Mouse (Mus musculus): ENCODE measurements around the gene Gm17324. TPM values are rescaled to one million over a fixed set of nuclear protein-coding genes. Genes with fewer than 3 reads are reported as not detected.
A peak's percentile ranks its signal among the peaks of the same experiment; 100 is the strongest.
"Not testable (repeated sequence)": the region's sequence is repeated elsewhere in the genome, so short reads cannot be mapped to it uniquely, and the experiment has no call there.

The Gm17324 gene
- polyA plus RNA-seq, 1 experiment from 2014 or later = 1.1 TPM

- Histone ChIP-seq H3K9ac (peak overlapping the region; percentile 100), H3K4me3 (replicated peaks) (peak overlapping the region; percentile 98), H3K27ac (replicated peaks) (peak overlapping the region; percentile 99), H3K4me2 (replicated peaks) (peak overlapping the region; percentile 56), H3K36me3 (peaks cover 36% of the 10 kb centered on the region)
- not testable (repeated sequence) for ATAC-seq (ENCODE audit: insufficient number of reproducible peaks, low FRiP score, low TSS enrichment, low read depth); H3K4me1 ChIP-seq; H3K9me3 ChIP-seq (replicated peaks); H3K27me3 ChIP-seq
- 1% methylated on average over 13 of the region's 13 CpGs for WGBS
Observed at GRCm38 (mm10) chr9:78480227-78480626, 31.6 kb upstream of the Gm17324 start.

GRCm38 (mm10) chr9:78479308-78479707 lies 30.7 kb upstream of the Gm17324 start:
- H3K27ac ChIP-seq (replicated peaks); H3K27me3 ChIP-seq; ATAC-seq (ENCODE audit: insufficient number of reproducible peaks, low FRiP score, low TSS enrichment, low read depth); H3K4me1 ChIP-seq; H3K9me3 ChIP-seq (replicated peaks): not testable (repeated sequence)
- peak overlapping the region; percentile 18; the same call in 1 of the 2 replicates for H3K9ac ChIP-seq
- peaks cover 36% of the 10 kb centered on the region for H3K36me3 ChIP-seq
- H3K4me3 ChIP-seq (replicated peaks) = peak overlapping the region; percentile 98
- H3K4me2 ChIP-seq (replicated peaks) = peak overlapping the region; percentile 56
- WGBS = 23% methylated on average over 8 of the region's 8 CpGs

- WGBS = 62% methylated on average over 1 of the region's 1 CpGs
- not testable (repeated sequence) for H3K27me3 ChIP-seq; ATAC-seq (ENCODE audit: insufficient number of reproducible peaks, low FRiP score, low TSS enrichment, low read depth); H3K4me1 ChIP-seq; H3K9me3 ChIP-seq (replicated peaks); H3K4me3 ChIP-seq (replicated peaks); H3K4me2 ChIP-seq (replicated peaks); H3K9ac ChIP-seq; H3K27ac ChIP-seq (replicated peaks)
- H3K36me3 ChIP-seq = peaks cover 44% of the 10 kb centered on the region
Observed at GRCm38 (mm10) chr9:78478009-78478605, 29.5 kb upstream of the Gm17324 start.

GRCm38 (mm10) chr9:78477021-78477551 lies 28.5 kb upstream of the Gm17324 start:
- 5% methylated on average over 5 of the region's 5 CpGs for WGBS
- Histone ChIP-seq H3K4me2 (replicated peaks) (no peak overlapping the region), H3K36me3 (peaks cover 49% of the 10 kb centered on the region), H3K9me3 (replicated peaks) (no peaks in the 10 kb centered on the region), H3K4me1 (peaks cover 4% of the 10 kb centered on the region; the same call in 1 of the 2 replicates), H3K27me3 (no peaks in the 10 kb centered on the region), H3K9ac (no peak overlapping the region), H3K4me3 (replicated peaks) (no peak overlapping the region), H3K27ac (replicated peaks) (0 out of 2 replicates have a peak overlapping the region, but pooled peaks have one; percentile 17)
- ATAC-seq (ENCODE audit: insufficient number of reproducible peaks, low FRiP score, low TSS enrichment, low read depth) = no peak

- ATAC-seq (ENCODE audit: insufficient number of reproducible peaks, low FRiP score, low TSS enrichment, low read depth) = no peak
- no peak overlapping the region for H3K9ac ChIP-seq
- no peak overlapping the region for H3K4me3 ChIP-seq (replicated peaks)
- WGBS = 26% methylated on average over 1 of the region's 1 CpGs
- H3K27me3 ChIP-seq = no peaks in the 10 kb centered on the region
- peaks cover 51% of the 10 kb centered on the region for H3K36me3 ChIP-seq
- no peak overlapping the region for H3K4me2 ChIP-seq (replicated peaks)
- peaks cover 4% of the 10 kb centered on the region; the same call in 1 of the 2 replicates for H3K4me1 ChIP-seq
- H3K9me3 ChIP-seq (replicated peaks) = no peaks in the 10 kb centered on the region
- peak overlapping the region; percentile 17; the same call in 1 of the 2 replicates for H3K27ac ChIP-seq (replicated peaks)
Observed at GRCm38 (mm10) chr9:78476531-78477020, 28.0 kb upstream of the Gm17324 start.

GRCm38 (mm10) chr9:78475873-78476272 lies 27.3 kb upstream of the Gm17324 start:
- no peaks in the 10 kb centered on the region for H3K27me3 ChIP-seq
- H3K9me3 ChIP-seq (replicated peaks) = no peaks in the 10 kb centered on the region
- no peak for ATAC-seq (ENCODE audit: insufficient number of reproducible peaks, low FRiP score, low TSS enrichment, low read depth)
- 74% methylated on average over 4 of the region's 4 CpGs for WGBS
- H3K4me3 ChIP-seq (replicated peaks) = no peak overlapping the region
- no peak overlapping the region for H3K9ac ChIP-seq
- no peak overlapping the region for H3K4me2 ChIP-seq (replicated peaks)
- H3K27ac ChIP-seq (replicated peaks) = no peak overlapping the region
- H3K36me3 ChIP-seq = peaks cover 52% of the 10 kb centered on the region
- peaks cover 4% of the 10 kb centered on the region; the same call in 1 of the 2 replicates for H3K4me1 ChIP-seq

- Histone ChIP-seq H3K4me3 (replicated peaks) (no peak overlapping the region), H3K36me3 (peaks cover 57% of the 10 kb centered on the region), H3K4me1 (peaks cover 4% of the 10 kb centered on the region; the same call in 1 of the 2 replicates), H3K4me2 (replicated peaks) (no peak overlapping the region), H3K9me3 (replicated peaks) (no peaks in the 10 kb centered on the region), H3K27me3 (no peaks in the 10 kb centered on the region), H3K9ac (no peak overlapping the region), H3K27ac (replicated peaks) (0 out of 2 replicates have a peak overlapping the region, but pooled peaks have one; percentile 8)
- 83% methylated on average over 2 of the region's 2 CpGs for WGBS
- no peak for ATAC-seq (ENCODE audit: insufficient number of reproducible peaks, low FRiP score, low TSS enrichment, low read depth)
Observed at GRCm38 (mm10) chr9:78475383-78475780, 26.8 kb upstream of the Gm17324 start.

- ATAC-seq (ENCODE audit: insufficient number of reproducible peaks, low FRiP score, low TSS enrichment, low read depth) = no peak
- whole genome bisulfite sequencing = 78% methylated on average over 5 of the region's 5 CpGs
- H3K36me3 ChIP-seq = peaks cover 54% of the 10 kb centered on the region
Observed at GRCm38 (mm10) chr9:78474771-78475382, 26.3 kb upstream of the Gm17324 start.

GRCm38 (mm10) chr9:78474270-78474669 lies 25.7 kb upstream of the Gm17324 start:
- no peak for ATAC-seq (ENCODE audit: insufficient number of reproducible peaks, low FRiP score, low TSS enrichment, low read depth)
- 59% methylated on average over 2 of the region's 2 CpGs for WGBS

More at GRCm38 (mm10) chr9:78474771-78475382, 26.3 kb upstream of the Gm17324 start:
- no peak overlapping the region for H3K9ac ChIP-seq
- 0 out of 2 replicates have a peak overlapping the region, but pooled peaks have one; percentile 8 for H3K27ac ChIP-seq (replicated peaks)
- H3K4me3 ChIP-seq (replicated peaks) = no peak overlapping the region
- H3K9me3 ChIP-seq (replicated peaks) = no peaks in the 10 kb centered on the region
- peaks cover 4% of the 10 kb centered on the region; the same call in 1 of the 2 replicates for H3K4me1 ChIP-seq
- H3K4me2 ChIP-seq (replicated peaks) = no peak overlapping the region
- H3K27me3 ChIP-seq = no peaks in the 10 kb centered on the region

GRCm38 (mm10) chr9:78473588-78473987 lies 25.0 kb upstream of the Gm17324 start:
- Histone ChIP-seq H3K9me3 (replicated peaks) (no peaks in the 10 kb centered on the region), H3K4me2 (replicated peaks) (no peak overlapping the region), H3K36me3 (peaks cover 52% of the 10 kb centered on the region), H3K4me1 (no peaks in the 10 kb centered on the region), H3K9ac (no peak overlapping the region), H3K27me3 (no peaks in the 10 kb centered on the region), H3K4me3 (replicated peaks) (no peak overlapping the region), H3K27ac (replicated peaks) (no peak overlapping the region)
- ATAC-seq (ENCODE audit: insufficient number of reproducible peaks, low FRiP score, low TSS enrichment, low read depth) = no peak
- WGBS = 79% methylated on average over 8 of the region's 8 CpGs

More at GRCm38 (mm10) chr9:78474270-78474669, 25.7 kb upstream of the Gm17324 start:
- H3K27me3 ChIP-seq = no peaks in the 10 kb centered on the region
- H3K4me1 ChIP-seq = peaks cover under 1% of the 10 kb centered on the region; the same call in 1 of the 2 replicates
- no peak overlapping the region for H3K4me2 ChIP-seq (replicated peaks)
- H3K9ac ChIP-seq = no peak overlapping the region
- H3K4me3 ChIP-seq (replicated peaks) = no peak overlapping the region
- no peak overlapping the region for H3K27ac ChIP-seq (replicated peaks)
- no peaks in the 10 kb centered on the region for H3K9me3 ChIP-seq (replicated peaks)
- H3K36me3 ChIP-seq = peaks cover 51% of the 10 kb centered on the region

GRCm38 (mm10) chr9:78465725-78466124 lies 17.1 kb upstream of the Gm17324 start:
- Histone ChIP-seq H3K4me3 (replicated peaks) (no peak overlapping the region), H3K4me1 (no peaks in the 10 kb centered on the region), H3K9me3 (replicated peaks) (no peaks in the 10 kb centered on the region), H3K36me3 (peaks cover 70% of the 10 kb centered on the region), H3K4me2 (replicated peaks) (no peak overlapping the region), H3K27ac (replicated peaks) (no peak overlapping the region), H3K27me3 (no peaks in the 10 kb centered on the region), H3K9ac (no peak overlapping the region)
- WGBS = 96% methylated on average over 3 of the region's 3 CpGs
- no peak for ATAC-seq (ENCODE audit: insufficient number of reproducible peaks, low FRiP score, low TSS enrichment, low read depth)

All from embryonic facial prominence, embryonic 15.5 days (tissue).